Mouse (Mus musculus): Measurements from ENCODE around the gene Pxdn. TPM values are rescaled to one million over a fixed set of nuclear protein-coding genes. Genes with fewer than 3 reads are reported as not detected.

Pxdn gene
- polyA plus RNA-seq, 2 experiments: 3.0 to 3.2 TPM

DNA sequence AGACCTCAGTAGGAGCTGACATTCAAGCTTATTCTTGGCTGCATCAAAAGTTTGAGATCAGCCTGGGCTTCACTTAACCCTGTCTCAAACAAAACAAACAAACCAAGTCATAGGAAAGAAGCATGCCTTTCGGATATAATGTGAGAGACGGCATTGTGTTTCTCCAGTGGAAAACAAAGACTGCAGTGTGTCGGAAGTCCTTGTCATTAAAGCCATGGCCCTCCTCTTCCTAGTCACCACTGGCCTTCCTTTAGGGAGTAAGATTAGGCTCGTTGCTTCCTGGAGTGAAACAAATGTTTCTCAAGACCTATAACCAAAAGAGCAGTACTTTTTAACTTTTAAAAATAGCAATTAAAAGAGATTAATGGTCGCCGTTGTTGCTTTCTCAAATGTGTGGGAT, 13.6 kb downstream of the Pxdn start:
- 0 out of 4 replicates have a peak, but pooled peaks cover 0 to 2% of the 10 kb centered on the region in 2 experiments for H3K4me1 ChIP-seq (replicated peaks; ENCODE audit: control insufficient read depth in 2 of 2, insufficient read depth in 2 of 2, low read length in 1 of 2)
- H3K36me3 ChIP-seq (replicated peaks; ENCODE audit: control insufficient read depth, insufficient read depth, low read depth): no peaks in the 10 kb centered on the region
- H3K4me3 ChIP-seq (ENCODE audit: insufficient read depth in 1 of 2, low read depth in 2 of 2, low read length in 2 of 2): no peak overlapping the region
- ATAC-seq (ENCODE audit: insufficient read depth) (no peak), DNase-seq (ENCODE audit: low read depth in 3 of 3, low spot score in 3 of 3) (no peak)
- no peak overlapping the region for H3K4me2 ChIP-seq (ENCODE audit: low read depth)
- no peaks in the 10 kb centered on the region for H3K9me3 ChIP-seq (ENCODE audit: control insufficient read depth, low read length)
- H3K9ac ChIP-seq (replicated peaks): no peak overlapping the region
- 47% methylated on average over 6 of the region's 6 CpGs for WGBS (ENCODE audit: insufficient replicate concordance)
- TF ChIP-seq EP300 (IDR thresholded peaks at IDR 0.05; ENCODE audit: low read depth): no peak
- TF ChIP-seq CTCF (IDR thresholded peaks at IDR 0.05; ENCODE audit: low read depth): no peak
- no peaks in the 10 kb centered on the region for H3K27me3 ChIP-seq (ENCODE audit: control insufficient read depth, insufficient read depth, low read length)
- H3K27ac ChIP-seq: no peak overlapping the region

DNA sequence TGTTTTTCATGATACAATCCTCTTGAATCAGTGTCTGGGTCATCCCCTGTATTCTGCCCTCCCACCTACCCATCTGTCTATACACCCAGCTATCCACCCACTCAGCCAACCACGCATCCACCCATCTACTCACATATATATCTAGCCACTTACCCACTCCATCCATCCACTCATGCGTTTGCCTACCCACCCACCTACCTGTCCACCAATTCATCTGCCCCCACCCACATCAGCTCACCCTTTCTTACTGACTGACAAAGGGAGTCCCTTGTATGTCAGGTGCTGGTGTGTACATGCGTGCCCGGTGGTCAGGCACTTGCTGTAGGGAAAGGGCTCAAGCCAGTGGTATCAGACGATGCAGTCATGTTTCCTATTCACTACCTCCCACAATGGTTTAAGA, 14.1 kb downstream of the Pxdn start:
- Histone ChIP-seq H3K27me3 (ENCODE audit: control insufficient read depth, insufficient read depth, low read length) (no peaks in the 10 kb centered on the region), H3K27ac (no peak overlapping the region), H3K36me3 (replicated peaks; ENCODE audit: control insufficient read depth, insufficient read depth, low read depth) (no peaks in the 10 kb centered on the region), H3K4me1 (replicated peaks; ENCODE audit: control insufficient read depth in 2 of 2, insufficient read depth in 2 of 2, low read length in 1 of 2) (0 out of 4 replicates have a peak, but pooled peaks cover 0 to 2% of the 10 kb centered on the region in 2 experiments), H3K9ac (replicated peaks) (no peak overlapping the region), H3K4me3 (ENCODE audit: insufficient read depth in 1 of 2, low read depth in 2 of 2, low read length in 2 of 2) (no peak overlapping the region), H3K9me3 (ENCODE audit: control insufficient read depth, low read length) (no peaks in the 10 kb centered on the region), H3K4me2 (ENCODE audit: low read depth) (no peak overlapping the region)
- ATAC-seq (ENCODE audit: insufficient read depth) (no peak), DNase-seq (ENCODE audit: low read depth in 3 of 3, low spot score in 3 of 3) (no peak)
- WGBS (ENCODE audit: insufficient replicate concordance): 60% methylated on average over 5 of the region's 5 CpGs
- TF ChIP-seq CTCF (IDR thresholded peaks at IDR 0.05; ENCODE audit: low read depth) (no peak), EP300 (IDR thresholded peaks at IDR 0.05; ENCODE audit: low read depth) (no peak)

DNA sequence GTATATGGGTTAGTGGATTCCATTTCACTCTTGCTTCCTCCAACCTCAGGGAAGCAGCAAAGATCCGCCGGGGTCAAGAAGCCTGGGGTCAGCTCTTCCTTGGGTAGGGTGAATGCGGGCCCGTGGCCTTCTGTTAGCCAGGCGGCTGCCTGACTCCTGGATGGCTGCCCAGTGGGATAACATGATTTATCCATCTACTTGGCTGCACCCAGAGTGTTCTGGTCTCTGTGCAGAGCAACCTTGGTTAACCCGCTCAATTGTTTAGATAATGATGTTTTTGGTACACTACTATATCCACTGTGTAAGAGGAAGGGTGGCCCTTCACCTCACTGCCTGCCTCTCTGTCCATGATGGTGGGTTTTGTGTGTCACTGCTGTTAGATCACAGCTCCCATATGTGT, 14.7 kb downstream of the Pxdn start:
- no peak overlapping the region for H3K9ac ChIP-seq (replicated peaks)
- DNase-seq (ENCODE audit: low read depth in 3 of 3, low spot score in 3 of 3) (no peak), ATAC-seq (ENCODE audit: insufficient read depth) (no peak)
- no peak overlapping the region for H3K4me3 ChIP-seq (ENCODE audit: insufficient read depth in 1 of 2, low read depth in 2 of 2, low read length in 2 of 2)
- H3K27ac ChIP-seq: no peak overlapping the region
- no peaks in the 10 kb centered on the region for H3K36me3 ChIP-seq (replicated peaks; ENCODE audit: control insufficient read depth, insufficient read depth, low read depth)
- WGBS (ENCODE audit: insufficient replicate concordance): 78% methylated on average over 6 of the region's 6 CpGs
- no peak for TF ChIP-seq EP300 (IDR thresholded peaks at IDR 0.05; ENCODE audit: low read depth)
- TF ChIP-seq CTCF (IDR thresholded peaks at IDR 0.05; ENCODE audit: low read depth): no peak
- H3K27me3 ChIP-seq (ENCODE audit: control insufficient read depth, insufficient read depth, low read length): no peaks in the 10 kb centered on the region
- H3K9me3 ChIP-seq (ENCODE audit: control insufficient read depth, low read length): no peaks in the 10 kb centered on the region
- H3K4me1 ChIP-seq (replicated peaks; ENCODE audit: control insufficient read depth in 2 of 2, insufficient read depth in 2 of 2, low read length in 1 of 2): 0 out of 4 replicates have a peak, but pooled peaks cover 0 to 2% of the 10 kb centered on the region in 2 experiments
- H3K4me2 ChIP-seq (ENCODE audit: low read depth): no peak overlapping the region

DNA sequence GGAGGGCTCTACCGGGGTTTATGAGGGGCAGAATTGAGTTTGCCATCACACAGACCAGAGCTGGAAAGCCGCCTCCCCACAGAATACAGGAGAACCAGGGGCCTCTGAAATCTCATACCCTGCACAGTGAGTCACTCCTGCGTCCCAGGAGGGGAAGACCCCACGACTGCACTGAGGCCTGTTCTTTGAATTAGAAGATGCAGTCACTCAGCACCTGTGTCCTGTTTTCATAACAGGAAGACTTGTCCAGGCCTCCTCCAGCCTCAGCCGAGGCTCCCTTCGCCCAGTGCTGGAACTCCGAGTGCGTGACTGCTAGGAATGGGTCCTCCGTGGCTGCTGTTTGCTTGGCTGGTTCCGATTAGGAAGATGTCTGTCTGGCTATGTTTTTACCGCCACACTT, 16.6 kb downstream of the Pxdn start:
- no peak for ATAC-seq (ENCODE audit: insufficient read depth)
- WGBS (ENCODE audit: insufficient replicate concordance): 64% methylated on average over 11 of the region's 11 CpGs

DNA sequence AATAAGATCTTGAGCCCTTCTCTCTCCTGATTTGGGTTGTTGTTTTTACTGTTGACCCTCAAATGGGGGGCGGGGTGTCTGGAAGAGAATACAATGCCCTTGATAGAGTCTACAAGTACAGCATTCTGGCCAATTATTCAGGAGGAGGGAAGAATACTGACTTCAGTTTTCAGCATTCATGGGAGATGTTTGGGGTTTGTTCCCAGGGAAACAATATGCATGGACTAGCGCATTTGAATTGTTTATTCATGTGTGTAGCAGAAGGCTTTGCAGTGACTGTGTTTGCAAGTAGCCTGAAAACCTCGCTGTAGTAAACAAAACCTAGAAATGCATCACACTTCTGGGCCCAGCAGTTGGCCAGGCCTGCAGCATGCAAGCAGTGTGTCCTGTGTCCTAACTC, 17.1 kb downstream of the Pxdn start:
- 58% methylated on average over 3 of the region's 3 CpGs for WGBS (ENCODE audit: insufficient replicate concordance)

More for the DNA sequence above, 16.6 kb downstream of the Pxdn start:
- Histone ChIP-seq H3K36me3 (replicated peaks; ENCODE audit: control insufficient read depth, insufficient read depth, low read depth) (no peaks in the 10 kb centered on the region), H3K9me3 (ENCODE audit: control insufficient read depth, low read length) (no peaks in the 10 kb centered on the region), H3K9ac (replicated peaks) (no peak overlapping the region), H3K27me3 (ENCODE audit: control insufficient read depth, insufficient read depth, low read length) (no peaks in the 10 kb centered on the region), H3K4me1 (replicated peaks; ENCODE audit: control insufficient read depth in 2 of 2, insufficient read depth in 2 of 2, low read length in 1 of 2) (0 out of 4 replicates have a peak, but pooled peaks cover 0 to 2% of the 10 kb centered on the region in 2 experiments), H3K4me2 (ENCODE audit: low read depth) (no peak overlapping the region), H3K4me3 (ENCODE audit: insufficient read depth in 1 of 2, low read depth in 2 of 2, low read length in 2 of 2) (no peak overlapping the region), H3K27ac (no peak overlapping the region)
- no peak for DNase-seq (ENCODE audit: low read depth in 3 of 3, low spot score in 3 of 3)
- TF ChIP-seq CTCF (IDR thresholded peaks at IDR 0.05; ENCODE audit: low read depth): no peak
- TF ChIP-seq EP300 (IDR thresholded peaks at IDR 0.05; ENCODE audit: low read depth): no peak

More for the DNA sequence above, 17.1 kb downstream of the Pxdn start:
- no peak overlapping the region for H3K4me2 ChIP-seq (ENCODE audit: low read depth)
- no peak for TF ChIP-seq CTCF (IDR thresholded peaks at IDR 0.05; ENCODE audit: low read depth)
- no peak for TF ChIP-seq EP300 (IDR thresholded peaks at IDR 0.05; ENCODE audit: low read depth)
- DNase-seq (ENCODE audit: low read depth in 3 of 3, low spot score in 3 of 3) (no peak), ATAC-seq (ENCODE audit: insufficient read depth) (no peak)
- H3K27ac ChIP-seq: no peak overlapping the region
- no peak overlapping the region for H3K9ac ChIP-seq (replicated peaks)
- H3K9me3 ChIP-seq (ENCODE audit: control insufficient read depth, low read length): no peaks in the 10 kb centered on the region
- H3K4me1 ChIP-seq (replicated peaks; ENCODE audit: control insufficient read depth in 2 of 2, insufficient read depth in 2 of 2, low read length in 1 of 2): 0 out of 4 replicates have a peak, but pooled peaks cover 0 to 2% of the 10 kb centered on the region in 2 experiments
- H3K27me3 ChIP-seq (ENCODE audit: control insufficient read depth, insufficient read depth, low read length): no peaks in the 10 kb centered on the region
- H3K4me3 ChIP-seq (ENCODE audit: insufficient read depth in 1 of 2, low read depth in 2 of 2, low read length in 2 of 2): no peak overlapping the region
- H3K36me3 ChIP-seq (replicated peaks; ENCODE audit: control insufficient read depth, insufficient read depth, low read depth): no peaks in the 10 kb centered on the region

Data from liver, embryonic 14.5 days (tissue).